Comparison of ENCODE assay signal across 23 mouse cellular contexts in the genomic region with DNA sequence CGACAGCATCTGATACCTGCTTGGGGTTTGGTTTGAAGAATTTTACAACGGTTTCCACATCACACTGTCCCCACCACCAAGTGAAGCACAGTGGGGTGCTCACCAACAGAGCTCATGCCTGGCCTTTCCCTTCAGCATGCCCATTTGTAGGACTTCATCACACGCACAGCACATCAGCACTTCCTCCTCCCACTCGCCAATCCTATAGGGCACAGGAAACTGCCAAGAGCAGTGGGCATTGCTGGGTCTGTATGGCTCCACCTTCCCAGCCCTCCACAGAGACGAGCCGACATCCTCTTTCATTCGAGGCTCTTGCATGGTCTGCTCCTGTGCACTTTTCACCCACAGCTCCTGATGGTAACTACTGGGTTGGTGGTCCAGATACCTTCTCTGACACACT. TPM values are rescaled to one million over a fixed set of nuclear protein-coding genes. Genes with fewer than 3 reads are reported as not detected.
DNase-seq lines count a peak whose midpoint lies in the region; ATAC-seq and TF ChIP-seq lines count a peak whose summit lies in the region.
"Had no signal": no experiment of that assay in that cellular context is flagged by ENCODE, and none has a peak within 500 bp of the region (broad histone marks: within the 10 kb centered on the region; RNA-seq: fewer than 3 reads in every experiment).

No protein-coding gene starts in this region.

- H3K79me2 ChIP-seq in myocyte (ENCODE audit: control insufficient read depth, insufficient read depth) = no peaks in the 10 kb centered on the region

- no peak overlapping the region for H3K4me3 ChIP-seq in myocyte
- H3K4me3 ChIP-seq: embryonic facial prominence, embryonic 10.5 days; heart, embryonic 10.5 days; hindbrain, embryonic 13.5 days had no signal

- no peaks in the 10 kb centered on the region for H3K27me3 ChIP-seq in myocyte (ENCODE audit: control insufficient read depth, insufficient read depth, insufficient read length)
- H3K27me3 ChIP-seq: CH12.LX; hindbrain, embryonic 13.5 days; Patski had no signal

- no peak overlapping the region for H3ac ChIP-seq in myocyte (ENCODE audit: control insufficient read depth, insufficient read length)

- DNase-seq in CD4-positive, CD25-positive, alpha-beta regulatory T cell, adult 2 months (ENCODE audit: low read depth, low spot score) = peak; percentile 55
- peak; percentile 47 for DNase-seq in T-cell, adult 2 months (ENCODE audit: low spot score)
- peak; percentile 55 for DNase-seq in induced T-regulatory cell, adult 2 months (ENCODE audit: low read depth)
- DNase-seq in adrenal gland, postnatal 36 days = no peak
- DNase-seq in embryo, embryonic 10 days (ENCODE audit: low spot score) = no peak
- DNase-seq: adrenal gland, adult 8-10 months; cerebellum, adult 11 months; cerebellum, adult 9-10 months; cerebellum, postnatal 25 days; gastrocnemius, postnatal 36 days; heart, adult 18-20 months; heart, postnatal 10 days had no signal

- no peak for ATAC-seq in frontal cortex, adult (ENCODE audit: low TSS enrichment)
- ATAC-seq: forebrain, embryonic 14.5 days; hindbrain, postnatal 0 days; intestine, embryonic 16.5 days; Patski had no signal

- H3K4me2 ChIP-seq in myocyte (ENCODE audit: low read depth) = peak overlapping the region; percentile 68
- H3K4me2 ChIP-seq: hindbrain, embryonic 13.5 days had no signal

- H3K36me3 ChIP-seq in myocyte (ENCODE audit: control insufficient read depth, insufficient read depth) = no peaks in the 10 kb centered on the region

- no peak for TF ChIP-seq POLR2A in myocyte (IDR thresholded peaks at IDR 0.05; ENCODE audit: insufficient read length, low read depth)

TF ChIP-seq in myocyte, 11 proteins besides CTCF, POLR2A, EP300 and RAD21:
- TF ChIP-seq REST (IDR thresholded peaks at IDR 0.05; ENCODE audit: insufficient read depth, insufficient read length) (no peak), SRF (IDR thresholded peaks at IDR 0.05; ENCODE audit: control insufficient read depth, insufficient read length, low read depth) (no peak), POLR2AphosphoS2 (IDR thresholded peaks at IDR 0.05; ENCODE audit: insufficient read length, low read depth) (peak; percentile 29), TCF3 (IDR thresholded peaks at IDR 0.05; ENCODE audit: insufficient read length, low read depth) (no peak)

RNA-seq across cellular contexts. Expression of gene Eif2d, which starts 30.2 kb away (rescaled TPM):
- 32.6 TPM for polyA plus RNA-seq in myocyte (2012; fragmentation: generic; extraction: Trizol)
- 10 to 100 TPM; 34.8 to 46.9 TPM for total RNA-seq in adrenal gland, postnatal 36 days (2021)

RNA-seq across cellular contexts. Expression of gene Dyrk3, which starts 45.1 kb away (rescaled TPM):
- polyA plus RNA-seq in myocyte (2012; fragmentation: generic; extraction: Trizol) = 2.7 TPM
- 1 to 10 TPM; 4.3 to 7.3 TPM for total RNA-seq in adrenal gland, postnatal 36 days (2021)
- total RNA-seq: gastrocnemius, adult 8-10 months; gastrocnemius, postnatal 36 days had no signal

Comparison
In these comparisons a context has a peak if more than half of its experiments do, and no peak if none do; other contexts are left out.
1. DNase-seq: peak in CD4-positive, CD25-positive, alpha-beta regulatory T cell, adult 2 months (single experiment), T-cell, adult 2 months (single experiment) and induced T-regulatory cell, adult 2 months (single experiment); none in adrenal gland, postnatal 36 days (0 of 2) and embryo, embryonic 10 days (single experiment).